Mouse (Mus musculus): Measurements from ENCODE around the gene Prf1. TPM values are rescaled to one million over a fixed set of nuclear protein-coding genes. Genes with fewer than 3 reads are reported as not detected.

The Prf1 gene
- polyA plus RNA-seq, 1 experiment from 2014 or later: not detected

DNA sequence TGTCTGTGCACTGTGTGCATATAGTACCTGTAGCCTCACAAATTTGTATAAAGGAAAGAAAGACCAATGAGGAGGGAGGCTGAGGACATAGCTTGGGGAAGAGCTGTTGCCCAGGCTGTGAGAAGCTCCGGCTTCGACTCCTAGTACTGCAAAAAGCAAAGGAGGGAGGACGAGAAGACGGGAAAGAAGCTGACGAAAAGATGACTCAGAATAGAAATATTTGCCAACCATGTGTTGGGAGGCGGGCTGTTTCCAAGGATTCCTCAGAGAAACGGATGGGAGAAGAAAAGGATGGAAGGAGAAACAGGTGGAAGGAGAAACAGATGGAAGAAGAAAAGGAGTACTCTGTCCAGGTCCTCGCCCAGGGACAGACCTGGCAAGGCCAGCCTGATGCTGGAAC lies 3.4 kb upstream of the Prf1 start:
- WGBS: 89% methylated on average over 8 of the region's 8 CpGs

DNA sequence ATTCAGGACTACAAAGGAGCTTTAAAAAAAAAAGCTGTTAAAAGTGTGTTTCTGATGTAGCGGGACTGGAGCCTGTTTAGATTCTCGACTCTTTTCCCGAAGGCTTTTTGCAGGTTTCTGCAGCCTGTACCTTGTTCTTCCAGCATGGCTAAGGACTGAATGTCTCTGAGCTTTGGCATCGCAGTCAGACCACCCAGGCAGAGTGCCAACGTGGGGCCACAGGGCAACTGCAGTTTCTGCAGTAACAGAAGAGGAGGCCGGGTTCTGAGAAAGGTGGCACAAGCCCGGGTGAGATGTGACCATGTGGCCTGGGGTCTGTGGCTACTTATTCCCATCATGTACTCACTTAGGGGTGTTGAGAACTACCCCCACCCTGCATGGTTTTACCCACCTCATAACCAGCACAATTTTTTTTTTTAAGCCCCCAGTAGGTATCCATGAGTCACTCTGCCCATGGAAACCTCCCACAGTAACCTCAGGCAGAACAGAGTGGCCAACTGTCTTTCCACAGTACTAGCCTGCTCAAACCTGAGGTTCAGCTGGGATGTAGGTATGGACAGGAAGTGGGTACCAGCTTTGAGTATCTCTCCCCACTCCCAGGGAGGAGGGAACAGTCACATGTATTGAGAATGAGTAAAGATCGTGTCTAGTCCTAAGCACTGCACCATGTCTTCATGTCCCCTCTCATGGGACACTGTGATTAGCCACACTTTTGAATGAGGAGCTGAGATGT lies 754 bp upstream of the Prf1 start:
- 87% methylated on average over 8 of the region's 8 CpGs for WGBS
- Histone ChIP-seq H3K4me2 (no peak overlapping the region), H3K4me1 (no peaks in the 10 kb centered on the region), H3K9ac (no peak overlapping the region), H3K27me3 (no peaks in the 10 kb centered on the region), H3K4me3 (replicated peaks) (no peak overlapping the region), H3K9me3 (no peaks in the 10 kb centered on the region), H3K27ac (no peak overlapping the region), H3K36me3 (replicated peaks) (no peaks in the 10 kb centered on the region)
- no peak for ATAC-seq (ENCODE audit: low FRiP score)

More for the DNA sequence above, 3.4 kb upstream of the Prf1 start:
- H3K4me3 ChIP-seq (replicated peaks): no peak overlapping the region
- H3K27ac ChIP-seq: no peak overlapping the region
- H3K4me1 ChIP-seq: no peaks in the 10 kb centered on the region
- H3K27me3 ChIP-seq: no peaks in the 10 kb centered on the region
- H3K9ac ChIP-seq: no peak overlapping the region
- no peaks in the 10 kb centered on the region for H3K9me3 ChIP-seq
- no peak overlapping the region for H3K4me2 ChIP-seq
- ATAC-seq (ENCODE audit: low FRiP score): no peak
- H3K36me3 ChIP-seq (replicated peaks): no peaks in the 10 kb centered on the region

DNA sequence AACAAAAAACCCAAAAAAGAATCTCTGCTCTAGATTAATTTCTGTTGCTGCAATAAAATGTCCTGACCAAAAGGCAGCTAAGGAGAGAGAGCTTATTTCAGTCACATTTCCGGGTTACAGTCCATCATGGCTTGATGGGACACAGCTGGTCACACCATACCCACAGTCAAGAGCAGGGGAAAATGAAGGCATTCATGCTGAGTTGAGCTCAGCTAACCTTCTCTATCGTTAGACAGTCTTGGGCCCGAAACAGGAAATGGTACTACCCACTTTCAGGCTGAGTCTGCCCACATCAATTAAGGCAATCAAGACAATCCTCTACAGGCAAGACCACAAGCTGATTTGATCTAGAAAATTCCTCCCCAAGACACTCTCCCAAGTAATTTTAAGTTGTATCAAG lies 3.4 kb downstream of the Prf1 start:
- Histone ChIP-seq H3K36me3 (replicated peaks) (no peaks in the 10 kb centered on the region), H3K4me2 (no peak overlapping the region), H3K27ac (no peak overlapping the region), H3K4me1 (no peaks in the 10 kb centered on the region), H3K4me3 (replicated peaks) (no peak overlapping the region), H3K27me3 (no peaks in the 10 kb centered on the region), H3K9ac (no peak overlapping the region), H3K9me3 (no peaks in the 10 kb centered on the region)
- WGBS: 89% methylated on average over 3 of the region's 3 CpGs
- ATAC-seq (ENCODE audit: low FRiP score): no peak

DNA sequence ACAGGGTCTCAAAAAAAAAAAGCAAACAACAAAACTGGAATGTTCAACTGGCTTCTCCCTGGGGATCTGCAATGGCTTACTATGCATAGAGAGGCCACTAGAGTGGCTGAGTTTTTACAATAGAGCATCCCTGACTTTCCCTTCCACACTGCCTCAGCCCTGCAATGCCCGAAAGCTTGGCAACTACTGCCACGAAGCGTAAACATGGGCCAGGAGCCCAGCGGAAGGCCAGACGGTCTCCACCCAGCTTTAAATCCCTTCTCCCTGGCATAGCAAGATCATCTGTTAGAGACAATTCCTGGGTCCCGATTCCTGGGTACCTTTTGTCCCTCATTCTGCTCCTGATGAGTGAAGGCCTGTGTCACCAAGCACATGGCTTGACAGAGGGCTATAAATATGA lies 6.4 kb downstream of the Prf1 start:
- H3K4me3 ChIP-seq (replicated peaks): no peak overlapping the region
- no peak overlapping the region for H3K4me2 ChIP-seq
- H3K36me3 ChIP-seq (replicated peaks): no peaks in the 10 kb centered on the region
- WGBS: 82% methylated on average over 6 of the region's 6 CpGs
- no peak overlapping the region for H3K27ac ChIP-seq
- H3K4me1 ChIP-seq: no peaks in the 10 kb centered on the region
- H3K9me3 ChIP-seq: no peaks in the 10 kb centered on the region
- no peaks in the 10 kb centered on the region for H3K27me3 ChIP-seq
- ATAC-seq (ENCODE audit: low FRiP score): no peak
- no peak overlapping the region for H3K9ac ChIP-seq

DNA sequence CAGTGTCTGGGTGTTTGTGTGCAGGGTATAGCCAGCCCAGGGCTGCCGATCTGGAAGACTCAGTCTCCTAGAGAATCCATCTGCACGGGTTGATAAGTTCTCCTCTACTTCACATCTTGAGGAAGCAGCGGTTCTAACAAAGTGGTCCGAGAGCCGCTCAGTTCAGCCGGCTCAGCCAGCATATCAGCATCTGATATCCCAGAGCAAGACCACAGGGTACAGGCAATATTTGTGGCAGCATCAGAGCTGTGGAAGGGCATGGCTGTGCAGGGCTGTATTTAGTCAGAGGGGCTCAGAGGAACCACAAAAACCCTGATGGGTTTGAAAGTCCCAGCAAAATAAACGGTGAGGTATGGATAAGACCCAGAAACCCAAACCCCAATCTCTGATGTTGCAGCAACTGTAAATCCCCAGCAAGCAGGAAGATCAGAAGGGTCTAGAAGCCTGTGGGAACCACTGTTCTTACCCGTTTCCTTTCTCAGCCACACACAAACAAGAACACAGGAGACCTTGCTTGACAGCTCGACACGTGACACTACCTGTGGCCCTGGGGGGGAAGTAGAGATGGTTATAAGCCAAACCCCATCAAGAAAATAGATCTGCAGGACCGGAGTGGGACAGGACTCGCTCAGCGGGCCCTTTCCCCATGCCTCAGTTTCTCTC lies 8.4 kb downstream of the Prf1 start:
- Histone ChIP-seq H3K9me3 (no peaks in the 10 kb centered on the region), H3K27me3 (no peaks in the 10 kb centered on the region), H3K4me2 (no peak overlapping the region), H3K27ac (no peak overlapping the region), H3K4me1 (no peaks in the 10 kb centered on the region), H3K36me3 (replicated peaks) (no peaks in the 10 kb centered on the region), H3K9ac (no peak overlapping the region), H3K4me3 (replicated peaks) (no peak overlapping the region)
- 84% methylated on average over 13 of the region's 13 CpGs for WGBS
- no peak for ATAC-seq (ENCODE audit: low FRiP score)

DNA sequence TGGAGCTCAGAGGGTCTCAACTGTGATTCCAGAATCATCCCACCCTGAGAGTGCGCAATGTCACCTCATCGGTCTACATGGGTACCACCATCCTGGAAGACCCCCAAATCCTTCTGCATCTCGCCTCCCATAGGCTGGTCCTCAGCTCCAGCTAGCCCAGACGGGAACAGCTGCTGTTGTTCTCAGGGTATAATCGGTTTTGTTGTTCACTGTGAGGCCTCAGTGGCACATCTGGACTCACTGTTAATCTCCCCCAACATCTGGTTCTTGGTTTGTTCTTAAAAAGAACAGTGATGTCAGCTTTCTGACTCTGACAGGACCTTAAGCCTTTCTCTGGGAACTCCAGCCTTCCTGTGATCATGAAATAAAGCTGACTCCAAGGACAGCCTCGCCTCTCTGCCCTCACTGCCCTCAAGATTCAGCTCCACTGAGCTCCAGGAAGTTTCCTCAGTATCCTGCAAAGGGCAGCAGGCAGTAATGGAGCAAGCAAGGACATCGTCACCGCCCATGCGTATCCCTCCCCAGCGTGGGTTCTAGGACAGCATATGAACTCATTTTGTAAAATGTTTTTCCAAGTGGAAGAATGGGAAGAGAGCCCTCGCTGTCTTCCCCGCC lies 11.2 kb downstream of the Prf1 start:
- Histone ChIP-seq H3K36me3 (replicated peaks) (no peaks in the 10 kb centered on the region), H3K27me3 (no peaks in the 10 kb centered on the region), H3K4me2 (no peak overlapping the region), H3K4me1 (no peaks in the 10 kb centered on the region), H3K9ac (no peak overlapping the region), H3K4me3 (replicated peaks) (no peak overlapping the region), H3K27ac (no peak overlapping the region), H3K9me3 (no peaks in the 10 kb centered on the region)
- no peak for ATAC-seq (ENCODE audit: low FRiP score)
- 62% methylated on average over 12 of the region's 12 CpGs for WGBS

DNA sequence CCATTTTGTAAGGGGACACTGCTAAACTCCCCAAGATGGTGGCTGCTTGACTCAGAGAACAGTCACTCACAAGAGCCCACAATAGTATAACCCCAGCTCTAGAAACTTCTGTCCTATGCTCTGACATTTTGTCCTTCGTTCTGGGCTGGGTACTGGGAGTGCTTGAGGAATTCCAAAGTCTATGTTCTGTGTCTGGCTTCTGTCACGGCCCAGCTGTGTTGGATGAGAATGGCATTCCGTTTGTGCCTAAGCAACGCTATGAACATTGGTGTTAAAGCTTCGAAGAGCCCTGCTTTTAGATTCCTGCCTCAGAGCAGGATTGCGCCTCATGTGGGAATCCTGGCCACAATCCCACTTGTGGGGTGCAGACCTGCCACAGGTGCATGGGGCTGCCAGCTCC lies 14.5 kb downstream of the Prf1 start:
- no peak for ATAC-seq (ENCODE audit: low FRiP score)
- no peaks in the 10 kb centered on the region for H3K36me3 ChIP-seq (replicated peaks)
- H3K4me1 ChIP-seq: peaks cover 3% of the 10 kb centered on the region; the same call in 1 of the 2 replicates
- H3K9ac ChIP-seq: no peak overlapping the region
- no peak overlapping the region for H3K4me2 ChIP-seq
- no peak overlapping the region for H3K4me3 ChIP-seq (replicated peaks)
- H3K27ac ChIP-seq: no peak overlapping the region
- H3K9me3 ChIP-seq: no peaks in the 10 kb centered on the region
- 90% methylated on average over 6 of the region's 6 CpGs for WGBS
- no peaks in the 10 kb centered on the region for H3K27me3 ChIP-seq

DNA sequence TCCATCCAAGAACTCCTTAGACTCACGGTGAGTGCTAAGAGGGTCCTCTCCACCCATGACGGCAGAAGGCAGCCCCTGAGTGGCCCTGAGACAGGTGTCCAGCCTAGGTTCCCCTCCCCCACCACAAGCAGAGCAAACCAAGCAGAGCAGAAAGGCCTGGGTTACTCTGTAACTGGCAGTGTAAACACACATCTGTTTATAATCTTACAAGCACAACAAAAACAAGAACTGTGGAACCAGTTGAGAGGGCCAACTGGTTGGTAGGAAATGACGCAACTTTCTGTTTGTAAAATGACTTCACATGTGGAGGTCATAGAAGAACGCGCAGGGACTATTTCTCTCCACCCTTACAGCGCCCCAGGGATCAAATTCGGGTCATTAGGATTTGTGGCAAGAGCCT lies 15.1 kb downstream of the Prf1 start:
- no peak overlapping the region for H3K27ac ChIP-seq
- peaks cover 3% of the 10 kb centered on the region; the same call in 1 of the 2 replicates for H3K4me1 ChIP-seq
- H3K4me2 ChIP-seq: no peak overlapping the region
- ATAC-seq (ENCODE audit: low FRiP score): no peak
- 62% methylated on average over 7 of the region's 7 CpGs for WGBS
- no peak overlapping the region for H3K4me3 ChIP-seq (replicated peaks)
- H3K9ac ChIP-seq: no peak overlapping the region
- no peaks in the 10 kb centered on the region for H3K36me3 ChIP-seq (replicated peaks)
- no peaks in the 10 kb centered on the region for H3K27me3 ChIP-seq
- no peaks in the 10 kb centered on the region for H3K9me3 ChIP-seq

DNA sequence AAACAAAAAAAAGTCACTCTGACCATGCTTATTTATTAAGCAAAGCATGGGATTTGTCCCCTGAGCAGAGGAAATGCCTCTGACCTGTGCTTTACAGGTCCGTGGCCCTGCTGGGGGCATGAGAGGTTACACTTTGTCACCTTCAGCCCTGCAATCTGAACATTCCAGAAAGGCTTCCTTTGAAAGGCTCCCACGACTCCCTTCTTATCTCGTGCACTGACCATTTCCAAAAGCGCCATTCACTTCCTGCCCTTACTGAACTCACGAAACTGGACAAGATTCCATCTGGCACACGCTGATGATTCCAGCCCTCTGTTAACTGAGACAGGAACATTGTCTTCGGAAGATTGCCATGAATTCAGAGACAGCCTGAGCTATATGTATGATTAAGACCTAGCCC lies 16.1 kb downstream of the Prf1 start:
- no peak overlapping the region for H3K27ac ChIP-seq
- ATAC-seq (ENCODE audit: low FRiP score): no peak
- no peaks in the 10 kb centered on the region for H3K9me3 ChIP-seq
- no peak overlapping the region for H3K4me2 ChIP-seq
- H3K9ac ChIP-seq: no peak overlapping the region
- H3K4me3 ChIP-seq (replicated peaks): no peak overlapping the region
- no peaks in the 10 kb centered on the region for H3K36me3 ChIP-seq (replicated peaks)
- no peaks in the 10 kb centered on the region for H3K27me3 ChIP-seq
- peaks cover 3% of the 10 kb centered on the region; the same call in 1 of the 2 replicates for H3K4me1 ChIP-seq
- WGBS: 79% methylated on average over 7 of the region's 7 CpGs

DNA sequence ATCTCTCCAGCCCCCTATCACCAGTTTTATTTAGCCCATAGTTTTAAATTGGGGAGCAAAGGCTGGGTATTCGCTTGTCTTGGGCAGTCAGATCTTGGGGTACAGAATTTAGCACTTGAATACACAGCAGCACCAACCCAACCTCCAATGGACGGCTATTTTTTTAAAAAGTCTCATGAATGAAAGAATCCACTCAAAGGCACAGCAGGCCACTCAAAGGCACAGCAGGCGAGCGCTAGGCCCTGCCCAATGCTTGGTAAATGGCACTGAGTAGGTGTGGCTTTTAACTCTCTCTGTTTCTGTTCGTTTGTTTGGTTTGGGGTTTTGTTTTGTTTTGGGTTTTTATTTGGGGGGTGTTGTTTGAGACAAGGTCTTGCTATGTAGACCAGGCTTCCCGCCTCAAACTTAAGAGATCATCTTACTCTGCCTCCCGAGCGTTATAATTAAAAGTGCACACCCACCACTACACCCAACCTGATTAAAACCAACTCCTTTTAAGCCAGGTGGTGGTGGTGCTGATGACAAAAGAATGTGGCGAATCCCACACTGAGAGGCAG lies 17.8 kb downstream of the Prf1 start:
- no peak overlapping the region for H3K4me3 ChIP-seq (replicated peaks)
- peaks cover 3% of the 10 kb centered on the region; the same call in 1 of the 2 replicates for H3K4me1 ChIP-seq
- H3K9me3 ChIP-seq: no peaks in the 10 kb centered on the region
- no peak for ATAC-seq (ENCODE audit: low FRiP score)
- H3K27ac ChIP-seq: no peak overlapping the region
- H3K9ac ChIP-seq: no peak overlapping the region
- peaks cover 5% of the 10 kb centered on the region; the same call in 1 of the 2 replicates for H3K36me3 ChIP-seq (replicated peaks)
- no peak overlapping the region for H3K4me2 ChIP-seq
- WGBS: 11% methylated on average over 9 of the region's 9 CpGs
- no peaks in the 10 kb centered on the region for H3K27me3 ChIP-seq

DNA sequence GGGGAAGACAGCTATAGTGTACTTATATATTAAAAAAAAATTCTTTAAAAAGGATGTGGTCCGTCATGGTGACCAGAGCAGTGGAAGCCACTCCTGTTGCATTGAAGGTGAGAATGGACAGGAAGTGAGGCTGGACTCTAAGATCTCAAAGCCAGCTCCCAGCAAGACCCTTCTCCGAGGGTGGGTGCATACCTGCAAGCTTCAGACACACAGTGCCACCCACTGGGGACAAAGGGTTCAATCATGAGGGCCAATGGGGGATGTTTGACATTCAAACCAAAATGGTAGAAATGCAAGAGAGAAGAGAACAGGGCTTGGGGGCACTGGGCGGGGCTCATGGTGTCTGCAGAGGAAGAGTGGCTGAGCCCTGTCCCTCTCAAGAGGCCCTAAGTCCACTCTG lies 20.9 kb downstream of the Prf1 start:
- Histone ChIP-seq H3K4me1 (peaks cover 3% of the 10 kb centered on the region; the same call in 1 of the 2 replicates), H3K36me3 (replicated peaks) (peaks cover 12% of the 10 kb centered on the region), H3K4me2 (no peak overlapping the region), H3K27ac (no peak overlapping the region), H3K27me3 (no peaks in the 10 kb centered on the region), H3K9me3 (no peaks in the 10 kb centered on the region), H3K9ac (no peak overlapping the region), H3K4me3 (replicated peaks) (no peak overlapping the region)
- WGBS: 87% methylated on average over 3 of the region's 3 CpGs
- no peak for ATAC-seq (ENCODE audit: low FRiP score)

DNA sequence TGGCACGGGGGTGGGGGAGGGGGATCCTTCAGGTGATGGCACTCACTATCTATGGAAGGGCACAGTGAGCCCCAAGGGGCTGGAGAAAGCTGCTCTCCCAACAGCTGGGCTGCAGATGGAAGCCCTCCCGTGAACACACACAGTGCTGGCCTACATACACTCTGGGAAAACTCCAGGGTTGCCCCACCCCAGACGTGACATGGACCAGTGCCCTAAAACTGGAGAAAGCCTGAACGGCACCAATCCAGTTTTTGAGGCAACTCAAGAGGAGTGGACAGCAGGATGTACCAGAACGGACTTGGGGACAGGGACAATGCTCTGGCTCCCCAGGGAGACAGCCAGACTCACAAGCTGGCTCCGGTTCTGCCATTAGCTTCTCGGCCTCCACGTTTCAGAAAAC lies 27.1 kb downstream of the Prf1 start:
- H3K4me2 ChIP-seq: no peak overlapping the region
- H3K9me3 ChIP-seq: no peaks in the 10 kb centered on the region
- peaks cover 20% of the 10 kb centered on the region for H3K4me1 ChIP-seq
- H3K4me3 ChIP-seq (replicated peaks): no peak overlapping the region
- H3K36me3 ChIP-seq (replicated peaks): peaks cover 11% of the 10 kb centered on the region
- WGBS: 81% methylated on average over 8 of the region's 8 CpGs
- no peaks in the 10 kb centered on the region for H3K27me3 ChIP-seq
- no peak for ATAC-seq (ENCODE audit: low FRiP score)
- no peak overlapping the region for H3K9ac ChIP-seq
- H3K27ac ChIP-seq: no peak overlapping the region
